Mouse (Mus musculus): ENCODE results near the gene Trpd52l3. TPM values are rescaled to one million over a fixed set of nuclear protein-coding genes. Genes with fewer than 3 reads are reported as not detected.

Gene Trpd52l3
- polyA plus RNA-seq, 1 experiment from 2014 or later = not detected

DNA sequence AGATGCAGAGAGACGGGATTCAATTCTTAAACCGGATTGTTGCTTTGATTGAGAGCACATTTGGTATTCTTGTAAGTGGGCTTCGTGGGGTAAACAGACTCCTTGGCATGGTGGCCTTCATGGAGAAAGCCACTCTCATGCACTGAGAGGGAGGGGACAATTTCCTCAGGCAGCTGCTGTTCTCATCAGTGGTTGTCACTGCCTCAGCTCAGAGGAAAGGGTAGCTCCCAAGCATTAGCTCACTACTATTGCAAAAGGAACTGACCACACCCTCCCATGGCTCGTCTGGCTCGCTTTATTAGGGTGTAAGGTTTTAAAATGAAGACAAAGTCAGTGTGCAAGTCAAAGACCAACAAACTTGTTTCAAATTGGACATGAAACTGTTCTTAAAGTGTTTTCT, 30.2 kb upstream of the Trpd52l3 start:
- no peaks in the 10 kb centered on the region for H3K36me3 ChIP-seq (ENCODE audit: insufficient read depth, low read length)
- H3K9ac ChIP-seq (ENCODE audit: low read depth, low read length) = no peak overlapping the region
- no peaks in the 10 kb centered on the region for H3K9me3 ChIP-seq (replicated peaks; ENCODE audit: low read length)
- TF ChIP-seq CTCF (IDR thresholded peaks at IDR 0.05; ENCODE audit: low read depth) = no peak
- H3K4me3 ChIP-seq (replicated peaks; ENCODE audit: low read depth, low read length) = no peak overlapping the region
- no peak overlapping the region for H3K27ac ChIP-seq
- no peak for DNase-seq (ENCODE audit: low spot score)
- H3K27me3 ChIP-seq (ENCODE audit: insufficient read depth, low read length) = no peaks in the 10 kb centered on the region
- no peak for ATAC-seq (replicated peaks; ENCODE audit: low FRiP score, low read depth)
- H3K4me1 ChIP-seq (replicated peaks; ENCODE audit: insufficient read depth, low read length) = no peaks in the 10 kb centered on the region
- H3K4me2 ChIP-seq (ENCODE audit: low read length) = no peak overlapping the region
- WGBS = 71% methylated on average over 5 of the region's 5 CpGs

DNA sequence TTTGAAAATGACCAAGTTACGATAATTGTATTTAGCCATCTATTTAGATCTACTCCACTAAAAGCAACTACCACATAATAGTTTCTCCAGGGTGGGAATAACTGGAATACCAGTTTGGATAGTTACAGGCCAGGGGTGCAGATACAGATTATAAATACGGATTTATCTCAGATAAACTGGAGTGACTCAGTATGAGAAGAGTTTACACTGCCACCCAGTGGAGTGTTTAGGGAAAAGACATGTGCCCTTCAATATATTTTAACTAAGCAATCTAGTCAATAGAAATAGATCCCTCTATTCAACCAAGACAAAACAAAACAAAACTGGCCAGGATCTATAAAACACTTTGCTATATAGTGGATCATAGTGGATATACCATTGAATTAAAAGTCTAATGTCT, 24.7 kb upstream of the Trpd52l3 start:
- Histone ChIP-seq H3K36me3 (ENCODE audit: insufficient read depth, low read length) (no peaks in the 10 kb centered on the region), H3K4me3 (replicated peaks; ENCODE audit: low read depth, low read length) (no peak overlapping the region), H3K9me3 (replicated peaks; ENCODE audit: low read length) (no peaks in the 10 kb centered on the region), H3K4me1 (replicated peaks; ENCODE audit: insufficient read depth, low read length) (no peaks in the 10 kb centered on the region), H3K27me3 (ENCODE audit: insufficient read depth, low read length) (no peaks in the 10 kb centered on the region), H3K9ac (ENCODE audit: low read depth, low read length) (no peak overlapping the region), H3K4me2 (ENCODE audit: low read length) (no peak overlapping the region), H3K27ac (no peak overlapping the region)
- WGBS = 54% methylated on average over 2 of the region's 2 CpGs
- no peak for ATAC-seq (replicated peaks; ENCODE audit: low FRiP score, low read depth)
- peak; percentile 85 for DNase-seq (ENCODE audit: low spot score)
- TF ChIP-seq CTCF (IDR thresholded peaks at IDR 0.05; ENCODE audit: low read depth) = peak; percentile 79

DNA sequence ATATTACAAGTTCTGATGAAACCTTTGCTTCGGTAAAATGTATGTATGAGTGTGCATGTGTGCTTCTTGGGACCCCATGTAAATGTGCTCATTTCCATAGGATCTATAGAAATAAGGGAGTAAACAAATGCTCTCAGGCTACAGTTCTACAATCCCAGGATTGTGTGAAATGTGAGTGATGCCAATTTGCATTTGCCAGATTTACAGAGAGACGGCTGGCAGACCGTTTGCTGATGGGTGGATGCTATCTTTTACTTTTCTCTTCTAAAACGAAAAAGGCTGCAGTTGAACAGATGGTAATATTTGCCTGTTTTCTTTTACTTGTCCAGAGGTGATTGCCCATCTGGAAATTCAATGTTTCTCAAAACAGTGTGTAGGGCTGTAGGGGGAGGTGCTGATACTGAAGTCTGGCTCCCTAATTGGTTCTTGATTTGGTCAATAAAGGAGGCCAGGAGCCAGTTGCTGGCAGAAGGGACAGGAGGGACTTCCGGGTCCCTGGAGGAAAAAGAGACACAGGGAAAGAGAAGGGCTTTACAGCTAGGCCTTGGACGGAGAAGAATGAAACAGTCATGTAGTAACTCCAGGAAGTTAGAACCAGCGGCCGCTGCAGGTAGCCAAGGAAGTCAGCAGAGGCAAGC, 24.0 kb upstream of the Trpd52l3 start:
- no peaks in the 10 kb centered on the region for H3K27me3 ChIP-seq (ENCODE audit: insufficient read depth, low read length)
- H3K27ac ChIP-seq = no peak overlapping the region
- ATAC-seq (replicated peaks; ENCODE audit: low FRiP score, low read depth) (no peak), DNase-seq (ENCODE audit: low spot score) (no peak)
- H3K9me3 ChIP-seq (replicated peaks; ENCODE audit: low read length) = no peaks in the 10 kb centered on the region
- no peak overlapping the region for H3K9ac ChIP-seq (ENCODE audit: low read depth, low read length)
- no peak overlapping the region for H3K4me2 ChIP-seq (ENCODE audit: low read length)
- H3K4me1 ChIP-seq (replicated peaks; ENCODE audit: insufficient read depth, low read length) = no peaks in the 10 kb centered on the region
- no peak overlapping the region for H3K4me3 ChIP-seq (replicated peaks; ENCODE audit: low read depth, low read length)
- no peak for TF ChIP-seq CTCF (IDR thresholded peaks at IDR 0.05; ENCODE audit: low read depth)
- 77% methylated on average over 8 of the region's 8 CpGs for WGBS
- H3K36me3 ChIP-seq (ENCODE audit: insufficient read depth, low read length) = no peaks in the 10 kb centered on the region

DNA sequence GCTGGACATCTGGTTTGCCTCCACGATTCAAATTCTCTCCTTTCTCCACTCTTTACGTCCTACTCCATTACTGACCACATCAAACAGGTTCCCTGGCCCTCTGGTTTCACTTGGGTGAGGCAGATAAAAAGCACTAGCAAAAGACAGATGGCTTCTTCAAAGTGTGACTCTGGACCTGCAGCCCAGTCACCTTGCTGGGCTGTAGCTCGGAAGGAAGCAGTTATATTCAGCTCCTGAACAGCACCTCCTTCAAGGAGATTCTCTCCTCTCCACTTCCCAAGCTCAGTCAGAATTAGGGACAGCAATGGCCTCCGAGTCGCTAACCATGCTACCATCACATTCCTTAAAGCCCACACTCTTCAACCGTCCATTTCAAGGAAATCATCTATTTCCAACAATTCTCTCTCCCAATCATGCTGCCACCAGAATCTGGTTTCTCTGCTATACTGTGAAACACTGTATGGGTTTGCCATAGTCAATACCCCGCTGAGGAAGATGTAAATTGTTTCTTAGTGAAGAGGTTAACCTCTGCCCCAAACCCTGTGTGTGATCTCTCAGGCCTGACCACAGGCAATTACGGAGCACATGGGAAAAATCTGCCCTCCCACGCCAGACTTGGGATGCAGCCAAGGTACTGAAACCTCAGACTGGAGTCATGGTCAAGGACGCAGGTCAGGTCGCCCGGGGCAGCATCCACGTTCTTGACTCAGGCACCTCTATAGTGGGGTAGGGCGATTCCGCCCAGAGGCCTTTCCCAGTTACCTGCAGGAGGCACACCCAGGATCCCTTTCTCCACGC, 19.2 kb upstream of the Trpd52l3 start:
- Histone ChIP-seq H3K9ac (ENCODE audit: low read depth, low read length) (no peak overlapping the region), H3K9me3 (replicated peaks; ENCODE audit: low read length) (no peaks in the 10 kb centered on the region), H3K36me3 (ENCODE audit: insufficient read depth, low read length) (no peaks in the 10 kb centered on the region), H3K4me3 (replicated peaks; ENCODE audit: low read depth, low read length) (no peak overlapping the region), H3K27ac (peak overlapping the region; percentile 56; the same call in 1 of the 2 replicates), H3K4me1 (replicated peaks; ENCODE audit: insufficient read depth, low read length) (no peaks in the 10 kb centered on the region), H3K27me3 (ENCODE audit: insufficient read depth, low read length) (no peaks in the 10 kb centered on the region), H3K4me2 (ENCODE audit: low read length) (peak overlapping the region; percentile 21; the same call in 1 of the 2 replicates)
- ATAC-seq (replicated peaks; ENCODE audit: low FRiP score, low read depth) (peak; percentile 86), DNase-seq (ENCODE audit: low spot score) (peak; percentile 81)
- TF ChIP-seq CTCF (IDR thresholded peaks at IDR 0.05; ENCODE audit: low read depth) = no peak
- WGBS = 30% methylated on average over 16 of the region's 16 CpGs

- DNase-seq (ENCODE audit: low spot score) (no peak), ATAC-seq (replicated peaks; ENCODE audit: low FRiP score, low read depth) (no peak)
- H3K4me1 ChIP-seq (replicated peaks; ENCODE audit: insufficient read depth, low read length) = no peaks in the 10 kb centered on the region
- no peaks in the 10 kb centered on the region for H3K36me3 ChIP-seq (ENCODE audit: insufficient read depth, low read length)
- H3K4me2 ChIP-seq (ENCODE audit: low read length) = no peak overlapping the region
- H3K27ac ChIP-seq = no peak overlapping the region
- no peaks in the 10 kb centered on the region for H3K27me3 ChIP-seq (ENCODE audit: insufficient read depth, low read length)
- H3K9me3 ChIP-seq (replicated peaks; ENCODE audit: low read length) = no peaks in the 10 kb centered on the region
- TF ChIP-seq CTCF (IDR thresholded peaks at IDR 0.05; ENCODE audit: low read depth) = no peak
- WGBS = 83% methylated on average over 12 of the region's 12 CpGs
- H3K4me3 ChIP-seq (replicated peaks; ENCODE audit: low read depth, low read length) = no peak overlapping the region
- no peak overlapping the region for H3K9ac ChIP-seq (ENCODE audit: low read depth, low read length)
Observed at GRCm38 (mm10) chr19:29986464-29987091, 17.0 kb upstream of the Trpd52l3 start.
